Mouse (Mus musculus) ES-E14 (cell line): ENCODE measurements at regions not wholly inside any gene's neighbourhood (a gene's known extent, or its start where the extent isn't known, plus 50 kb on each side); places are given as distances from the start of the nearest gene placed in this dataset.
A peak's percentile ranks its signal among the peaks of the same experiment; 100 is the strongest.

Source experiments
- DNase-seq: peaks from one replicate; pipeline ENCODE4 v3.0.0-alpha.2; 2013; ENCODE audit warnings: low read depth, low spot score
- H3K27ac ChIP-seq: 2 replicates; pipeline ENCODE4 v1.5.1; 2012; ENCODE audit warnings: low read depth, mild to moderate bottlenecking, low read length, moderate library complexity, mixed read lengths; ENCODE audit not compliant: poor library complexity, insufficient read depth, severe bottlenecking
- H3K36me3 ChIP-seq: 2 replicates; pipeline ENCODE4 v1.6.1; 2012; ENCODE audit warnings: mild to moderate bottlenecking, low read length, moderate library complexity, mixed read lengths; ENCODE audit not compliant: control insufficient read depth, poor library complexity, insufficient read depth, severe bottlenecking
- H3K4me1 ChIP-seq, 2 experiments: fragments of 150-350 bp in 1 of 2; sonication (generic) in 1 of 2; 2 replicates each; pipeline ENCODE4 v1.6.1; 2012; ENCODE audit warnings: low read length in 2 of 2, mild to moderate bottlenecking in 1 of 2, mixed read lengths in 1 of 2; ENCODE audit not compliant: control insufficient read depth in 2 of 2, insufficient read depth in 2 of 2, poor library complexity in 1 of 2
- H3K4me3 ChIP-seq, 2 experiments: fragments of 150-350 bp in 1 of 2; sonication (generic) in 1 of 2; 2 replicates each; pipeline ENCODE4 v1.5.1; 2012; ENCODE audit warnings: low read length in 2 of 2, low read depth in 1 of 2, mild to moderate bottlenecking in 1 of 2, mixed read lengths in 1 of 2; ENCODE audit not compliant: insufficient read depth in 1 of 2, poor library complexity in 1 of 2, severe bottlenecking in 1 of 2
- H3K9ac ChIP-seq: 2 replicates; pipeline ENCODE4 v1.6.1; 2012; ENCODE audit warnings: low read depth, mild to moderate bottlenecking, low read length, mixed read lengths; ENCODE audit not compliant: poor library complexity, insufficient read depth, severe bottlenecking
- H3K9me3 ChIP-seq: fragments of 150-350 bp; sonication (generic); 2 replicates; pipeline ENCODE4 v1.6.1; 2012; ENCODE audit warnings: low read depth, mild to moderate bottlenecking, low read length; ENCODE audit not compliant: control insufficient read depth, insufficient read depth
- CHD2 ChIP-seq: IDR thresholded peaks from 2 replicates; pipeline ENCODE4 v1.6.1; 2014; ENCODE audit warnings: mild to moderate bottlenecking, low read depth, low read length, inconsistent platforms
- HCFC1 ChIP-seq: IDR thresholded peaks from 2 replicates; pipeline ENCODE4 v1.6.1; 2012; ENCODE audit warnings: low read length, inconsistent platforms, borderline replicate concordance; ENCODE audit not compliant: insufficient read depth
- MAFK ChIP-seq: IDR thresholded peaks from 2 replicates; pipeline ENCODE4 v1.6.1; 2014; ENCODE audit warnings: mild to moderate bottlenecking, low read depth, low read length, inconsistent platforms; ENCODE audit not compliant: insufficient read depth
- ZC3H11A ChIP-seq: IDR thresholded peaks from 2 replicates; pipeline ENCODE4 v1.6.1; 2012; ENCODE audit warnings: low read depth, mild to moderate bottlenecking, inconsistent platforms, low read length, borderline replicate concordance
- ZNF384 ChIP-seq: IDR thresholded peaks from 2 replicates; pipeline ENCODE4 v1.6.1; 2012; ENCODE audit warnings: low read depth, low read length, inconsistent platforms
- in situ Hi-C, 2 experiments: fragments of 600-800 bp; cut with MboI; formaldehyde crosslinking; loops; one replicate each; pipeline ENCODE4 v1.15.1; 2025; ENCODE audit warnings: low sequenced_read_pairs in 2 of 2, inconsistent platforms in 1 of 2; ENCODE audit not compliant: unreplicated experiment in 2 of 2

DNA sequence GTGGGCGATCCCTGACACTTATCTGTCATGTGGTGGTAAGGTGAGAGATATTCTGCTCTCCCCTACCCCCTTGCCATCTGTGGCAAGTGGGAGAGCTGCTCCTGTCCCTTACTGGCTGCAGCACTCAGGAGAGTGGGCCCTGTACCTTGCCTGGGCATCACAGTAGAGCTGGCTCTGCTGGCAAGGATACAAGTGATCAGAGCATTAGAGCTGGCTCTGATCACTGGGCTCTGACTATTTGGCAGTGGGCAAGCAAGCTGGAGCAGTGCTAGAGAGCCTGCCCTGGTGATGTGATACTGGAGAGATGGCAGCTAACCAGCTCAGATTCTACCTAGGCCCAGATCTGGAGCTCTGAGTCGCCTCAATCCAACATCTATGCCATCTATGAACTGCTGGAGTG lies 443.5 kb upstream of the Celf2 start:
- TF ChIP-seq MAFK: no peak
- no peak for TF ChIP-seq ZC3H11A
- TF ChIP-seq ZNF384: no peak
- no peak for TF ChIP-seq CHD2
- no peak for TF ChIP-seq HCFC1
- no peak overlapping the region for H3K9ac ChIP-seq
- DNase-seq: no peak
- H3K9me3 ChIP-seq: no peaks in the 10 kb centered on the region
- H3K4me3 ChIP-seq: no peak overlapping the region
- no peaks in the 10 kb centered on the region for H3K36me3 ChIP-seq
- in situ Hi-C loops: no loop called here
- no peaks in the 10 kb centered on the region for H3K4me1 ChIP-seq
- no peak overlapping the region for H3K27ac ChIP-seq

DNA sequence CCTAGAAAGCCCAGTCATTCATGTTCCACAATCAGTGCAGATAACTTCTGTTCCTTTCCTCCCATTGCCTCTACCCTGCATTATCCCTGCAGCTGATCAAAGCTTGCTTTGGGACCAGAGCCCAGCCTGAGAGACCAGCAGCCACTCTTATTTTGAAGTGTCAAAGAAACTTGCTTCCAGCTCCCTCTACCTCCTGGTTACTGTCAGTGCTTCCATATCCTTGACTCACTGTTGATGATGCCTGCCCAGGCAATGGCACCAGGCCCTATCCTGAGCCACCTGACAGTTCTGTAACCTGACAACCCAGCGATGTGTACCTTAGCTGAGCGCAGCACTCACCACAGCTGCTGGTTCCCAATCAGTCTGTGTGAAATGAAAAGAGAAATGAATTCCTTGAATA lies 435.6 kb upstream of the Celf2 start:
- DNase-seq: peak; percentile 13
- H3K9ac ChIP-seq: no peak overlapping the region
- in situ Hi-C loops: no loop called here

DNA sequence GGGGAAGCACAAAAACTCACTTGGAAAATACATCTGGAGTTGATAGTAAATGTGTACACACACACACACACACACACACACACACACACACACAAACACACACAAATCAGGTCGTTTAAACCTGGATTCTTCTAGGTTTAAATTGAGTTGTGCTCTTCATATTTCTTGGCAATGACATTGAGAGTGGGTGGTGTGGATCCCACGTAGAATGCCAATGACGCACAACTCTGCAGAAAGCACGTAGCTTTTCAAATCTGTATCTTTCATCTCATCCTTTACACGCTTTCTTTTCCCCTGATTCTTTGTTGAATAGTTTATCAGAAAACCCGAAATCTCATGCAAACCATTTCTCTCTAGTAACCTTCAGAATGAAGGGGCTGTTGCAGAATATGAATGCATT lies 424.3 kb upstream of the Celf2 start:
- Histone ChIP-seq H3K9ac (no peak overlapping the region), H3K4me3 (no peak overlapping the region), H3K9me3 (no peaks in the 10 kb centered on the region), H3K4me1 (no peaks in the 10 kb centered on the region), H3K36me3 (no peaks in the 10 kb centered on the region), H3K27ac (no peak overlapping the region)
- DNase-seq: no peak
- in situ Hi-C loops: no loop called here
- TF ChIP-seq HCFC1 (no peak), MAFK (no peak), ZNF384 (no peak), ZC3H11A (no peak), CHD2 (no peak)

More for the DNA sequence above, 435.6 kb upstream of the Celf2 start:
- H3K4me3 ChIP-seq: no peak overlapping the region
- no peak for TF ChIP-seq MAFK
- no peak for TF ChIP-seq ZC3H11A
- H3K9me3 ChIP-seq: no peaks in the 10 kb centered on the region
- H3K4me1 ChIP-seq: no peaks in the 10 kb centered on the region
- H3K36me3 ChIP-seq: no peaks in the 10 kb centered on the region
- no peak overlapping the region for H3K27ac ChIP-seq

DNA sequence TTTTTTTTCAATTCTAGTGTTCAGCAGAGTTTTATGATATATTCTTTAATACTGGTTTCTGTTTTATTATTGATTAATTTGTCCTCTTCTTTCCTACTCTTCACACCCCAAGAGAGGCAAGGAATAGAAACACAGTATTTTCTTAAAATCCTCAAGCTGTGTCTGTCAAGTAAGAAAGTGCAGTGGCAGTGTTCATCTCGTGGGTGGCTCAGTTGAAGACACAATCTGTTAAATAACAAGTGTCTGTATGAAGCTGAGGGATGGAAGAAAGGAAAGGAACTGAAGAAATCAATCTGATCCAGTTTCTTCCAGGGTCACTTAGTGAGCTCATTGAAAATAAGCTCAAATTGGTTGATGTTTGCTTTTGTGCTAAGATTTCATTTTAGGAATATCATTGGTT lies 396.9 kb upstream of the Celf2 start:
- DNase-seq: no peak
- Histone ChIP-seq H3K9me3 (no peaks in the 10 kb centered on the region), H3K4me3 (no peak overlapping the region), H3K4me1 (no peaks in the 10 kb centered on the region), H3K36me3 (no peaks in the 10 kb centered on the region), H3K27ac (no peak overlapping the region), H3K9ac (no peak overlapping the region)
- in situ Hi-C loops: no loop called here
- no peak for TF ChIP-seq HCFC1

DNA sequence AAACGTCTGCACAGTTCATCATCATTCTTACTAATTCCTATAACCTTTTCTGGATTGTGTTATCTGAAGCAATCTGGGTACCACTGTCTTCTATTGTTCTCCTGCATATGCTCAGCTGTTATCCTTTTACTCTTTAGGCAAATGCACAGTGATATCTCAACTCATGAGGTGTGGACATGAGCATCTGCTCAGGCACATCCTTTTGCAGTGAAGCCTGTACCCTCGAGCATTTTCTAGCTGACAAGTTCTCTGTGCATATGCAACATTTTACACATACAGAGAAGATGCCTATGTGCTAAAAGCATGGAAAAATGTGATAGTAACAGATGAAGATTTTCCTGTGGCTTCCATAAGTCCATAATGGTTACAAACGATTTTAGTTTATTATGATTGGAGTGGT lies 384.4 kb upstream of the Celf2 start:
- H3K36me3 ChIP-seq: no peaks in the 10 kb centered on the region
- no peak overlapping the region for H3K9ac ChIP-seq
- H3K4me1 ChIP-seq: no peaks in the 10 kb centered on the region
- DNase-seq: no peak
- in situ Hi-C loops: no loop called here
- TF ChIP-seq MAFK (no peak), CHD2 (no peak), ZNF384 (no peak), HCFC1 (no peak)
- no peak overlapping the region for H3K4me3 ChIP-seq
- H3K9me3 ChIP-seq: no peaks in the 10 kb centered on the region
- H3K27ac ChIP-seq: no peak overlapping the region
